Mouse (Mus musculus): ENCODE measurements around the gene B4galt5.

DNA sequence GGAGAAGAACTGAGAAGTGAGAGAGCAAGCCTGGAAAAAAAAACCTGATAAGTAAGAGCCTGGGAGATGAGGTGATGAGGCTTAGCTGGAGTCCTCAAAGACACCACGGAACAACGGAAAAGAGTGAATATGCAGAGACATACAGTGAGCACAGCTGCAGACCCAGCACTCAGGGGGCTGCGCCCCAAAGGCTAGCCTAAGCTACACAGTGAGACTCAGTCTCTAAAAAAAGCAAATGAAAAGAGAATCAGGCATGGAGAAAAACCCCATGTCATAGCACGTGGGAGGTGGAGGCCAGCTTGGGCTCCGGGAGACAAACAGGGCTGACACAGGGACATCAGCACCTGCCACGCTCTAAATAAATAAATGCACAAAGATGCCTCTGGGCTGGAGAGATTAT is 94.2 kb downstream of the B4galt5 start:
- TF ChIP-seq BHLHE40 (IDR thresholded peaks at IDR 0.05; ENCODE audit: borderline replicate concordance, low read depth, low read length) (no peak), ELF1 (IDR thresholded peaks at IDR 0.05; ENCODE audit: low read depth, low read length) (no peak), EP300 (IDR thresholded peaks at IDR 0.05; ENCODE audit: low read depth in 1 of 2, low read length in 2 of 2) (no peak)
